Mouse (Mus musculus): ENCODE results near the gene Tax1bp3.

- no peak for TF ChIP-seq UBTF (IDR thresholded peaks at IDR 0.05; ENCODE audit: low read depth, low read length)
- TF ChIP-seq ZMIZ1 (IDR thresholded peaks at IDR 0.05; ENCODE audit: low read depth, low read length) = no peak
- no peak for TF ChIP-seq POLR2A (IDR thresholded peaks at IDR 0.05; ENCODE audit: low read depth, low read length)
- no peak for TF ChIP-seq CTCF (conservative IDR thresholded peaks at IDR 0.05 in 1 of 2, IDR thresholded peaks at IDR 0.05 in 1 of 2; ENCODE audit: low read depth in 2 of 2, low read length in 2 of 2)
- no peak for TF ChIP-seq ELF1 (IDR thresholded peaks at IDR 0.05; ENCODE audit: low read depth, low read length)
- no peak for TF ChIP-seq MXI1 (IDR thresholded peaks at IDR 0.05; ENCODE audit: low read depth, low read length)
- no peak for TF ChIP-seq E2F4 (IDR thresholded peaks at IDR 0.05; ENCODE audit: insufficient replicate concordance, low read depth, low read length)
- no peak for TF ChIP-seq USF1 (IDR thresholded peaks at IDR 0.05; ENCODE audit: low read depth, low read length)
- no peak; the same call in none of the 2 replicates for TF ChIP-seq SIN3A (IDR thresholded peaks at IDR 0.05; ENCODE audit: low read length)
- TF ChIP-seq ZKSCAN1 (IDR thresholded peaks at IDR 0.05; ENCODE audit: borderline replicate concordance, low read depth, low read length) = no peak
- TF ChIP-seq USF2 (conservative IDR thresholded peaks at IDR 0.05; ENCODE audit: low read depth, low read length) = no peak
- no peak for TF ChIP-seq MAFK (IDR thresholded peaks at IDR 0.05; ENCODE audit: insufficient replicate concordance, low read length)
- TF ChIP-seq RAD21 (IDR thresholded peaks at IDR 0.05; ENCODE audit: low read depth, low read length) = no peak
- TF ChIP-seq EP300 (IDR thresholded peaks at IDR 0.05; ENCODE audit: low read length) = no peak; the same call in 1 of the 2 replicates
Observed at GRCm38 (mm10) chr11:73132999-73133398, 43.9 kb upstream of the Tax1bp3 start.
